Mouse (Mus musculus) 3T3-L1 (cell line): ENCODE measurements around the gene Rpl37.
A peak's percentile ranks its signal among the peaks of the same experiment; 100 is the strongest.
"Not testable (repeated sequence)": the region's sequence is repeated elsewhere in the genome, so short reads cannot be mapped to it uniquely, and the experiment has no call there.

ENCODE experiments used
- DNase-seq: peaks from one replicate; pipeline ENCODE4 v3.0.0-alpha.2; 2015; ENCODE audit warnings: low read depth, low spot score

Rpl37 gene

GRCm38 (mm10) chr15:5121535-5122313, 5.3 kb downstream of the Rpl37 start:
- no peak for DNase-seq

GRCm38 (mm10) chr15:5126456-5126855, 10.0 kb downstream of the Rpl37 start:
- peak; percentile 85 for DNase-seq

DNA sequence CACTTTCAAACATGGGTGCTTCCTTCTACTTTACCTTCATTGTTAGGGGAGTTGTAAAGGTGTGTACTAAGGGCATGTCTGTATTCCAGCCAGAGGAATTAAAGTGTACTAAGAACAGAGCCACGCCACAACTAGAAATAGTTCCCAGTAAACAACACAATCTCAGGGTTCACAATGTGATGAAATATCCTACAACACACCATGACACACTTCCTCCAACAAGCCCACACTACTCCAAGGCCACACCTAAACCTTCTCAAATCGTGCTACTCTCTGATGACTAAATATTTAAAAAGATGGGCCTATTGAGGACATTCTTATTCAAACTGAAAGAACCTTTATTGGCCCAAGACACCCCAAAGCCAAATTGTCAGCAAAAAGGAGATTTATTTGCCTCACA, 11.0 kb downstream of the Rpl37 start:
- no peak for DNase-seq

- DNase-seq, result no peak
These were observed 11.9 kb downstream of the Rpl37 start for GRCm38 (mm10) chr15:5128176-5128940.

- no peak for DNase-seq
These were observed 12.8 kb downstream of the Rpl37 start for GRCm38 (mm10) chr15:5129111-5129805.

- DNase-seq, result not testable (repeated sequence)
These were observed 14.6 kb downstream of the Rpl37 start for GRCm38 (mm10) chr15:5130887-5131668.

DNA sequence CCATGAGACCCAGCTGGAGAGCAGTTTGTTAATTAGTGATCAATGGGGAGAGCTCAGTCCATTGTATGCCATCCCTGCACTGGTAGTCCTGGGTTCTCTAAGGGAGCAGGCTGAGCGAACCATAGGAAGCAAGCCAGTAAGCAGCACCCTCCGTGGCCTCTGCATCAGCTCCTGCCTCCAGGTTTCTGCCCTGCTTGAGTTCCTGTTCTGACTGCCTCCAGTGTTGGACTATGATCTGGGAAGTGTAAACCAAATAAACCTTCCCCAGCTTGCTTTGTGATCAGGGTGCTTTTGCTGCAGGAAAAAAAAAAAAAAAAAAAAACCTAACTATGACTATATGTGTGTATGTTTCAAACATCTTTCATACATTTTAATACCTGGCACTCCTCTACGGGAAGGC, 16.9 kb downstream of the Rpl37 start:
- DNase-seq, result no peak

DNA sequence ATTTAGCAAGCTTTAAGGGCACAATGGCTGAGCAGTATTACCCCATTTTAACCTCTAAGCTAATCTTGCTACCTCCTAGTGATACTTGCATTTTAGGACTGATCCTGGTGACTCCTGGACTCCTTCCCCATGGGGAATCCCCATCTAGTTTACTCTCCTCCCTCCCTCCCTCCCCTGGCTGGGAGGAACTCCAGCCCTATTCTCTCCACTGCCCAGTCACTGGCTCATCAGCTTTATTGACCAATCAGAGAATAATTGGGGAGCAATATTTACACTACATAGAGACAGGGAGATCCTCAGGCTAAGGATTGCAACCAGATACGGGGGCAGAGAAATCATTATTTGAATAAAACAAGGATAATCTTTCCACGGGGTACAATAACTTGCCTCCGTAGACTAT, 17.7 kb downstream of the Rpl37 start:
- DNase-seq, result no peak

GRCm38 (mm10) chr15:5134945-5135483, 18.6 kb downstream of the Rpl37 start:
- DNase-seq, result no peak

DNA sequence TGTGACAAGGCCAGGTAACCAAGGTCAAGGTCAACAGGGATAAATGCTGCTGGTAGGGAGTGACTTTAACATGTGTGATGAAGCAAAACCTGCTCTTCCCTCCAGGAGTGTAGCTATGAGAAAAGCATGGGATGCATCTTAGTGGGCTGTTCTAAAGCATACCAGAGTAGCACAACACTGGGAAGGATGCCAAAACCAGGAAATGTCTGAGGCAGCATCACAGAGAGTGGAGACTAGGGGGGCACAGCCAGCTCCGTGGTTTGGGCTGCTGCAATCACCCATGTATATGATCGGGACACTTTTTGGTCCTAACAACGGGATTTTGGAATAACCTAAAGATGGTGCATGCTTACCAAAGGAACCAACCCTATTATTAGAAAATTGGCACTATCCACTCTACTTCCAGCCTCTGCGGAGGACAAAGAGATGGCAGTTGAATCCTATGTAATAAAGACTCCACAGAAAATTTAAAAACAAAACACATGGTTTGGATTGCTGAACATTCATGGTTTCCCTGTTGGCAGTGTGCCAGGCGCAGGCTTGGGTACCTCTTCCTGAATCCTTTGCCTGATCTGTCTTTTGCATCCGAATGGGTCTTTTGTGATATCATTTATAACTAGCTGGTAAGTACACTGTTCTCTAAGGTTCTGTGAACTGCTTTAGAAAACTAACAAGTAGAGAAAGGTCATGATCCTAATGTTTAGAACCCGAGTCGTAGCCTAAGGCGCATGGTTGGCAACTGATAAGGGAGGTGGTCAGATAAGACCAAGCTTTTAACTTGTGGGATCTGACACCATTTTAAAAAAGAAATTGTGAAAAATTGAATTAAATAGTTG, 21.8 kb downstream of the Rpl37 start:
- DNase-seq, result peak; percentile 62

DNA sequence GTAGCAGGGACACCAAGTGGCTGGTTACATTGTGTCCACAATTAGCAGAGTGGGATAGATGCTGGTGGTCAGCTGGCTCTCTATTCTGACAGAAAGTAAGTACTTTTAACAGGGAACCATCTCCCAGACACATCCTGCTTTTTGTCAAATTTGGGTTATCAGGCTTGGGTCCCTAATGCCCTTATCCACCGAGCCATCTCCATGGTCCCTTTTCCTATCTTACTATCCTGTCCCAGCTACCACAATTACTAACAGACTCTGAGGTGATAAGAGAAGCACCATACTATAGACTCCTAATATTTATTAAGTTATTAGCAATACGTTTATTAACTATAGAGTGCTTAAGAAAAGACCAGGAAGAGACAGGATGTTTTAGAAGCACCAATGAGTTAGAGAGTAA, 22.9 kb downstream of the Rpl37 start:
- no peak for DNase-seq

GRCm38 (mm10) chr15:5139863-5140262, 23.4 kb downstream of the Rpl37 start:
- DNase-seq, result no peak

GRCm38 (mm10) chr15:5140357-5140756, 23.9 kb downstream of the Rpl37 start:
- DNase-seq, result no peak

DNA sequence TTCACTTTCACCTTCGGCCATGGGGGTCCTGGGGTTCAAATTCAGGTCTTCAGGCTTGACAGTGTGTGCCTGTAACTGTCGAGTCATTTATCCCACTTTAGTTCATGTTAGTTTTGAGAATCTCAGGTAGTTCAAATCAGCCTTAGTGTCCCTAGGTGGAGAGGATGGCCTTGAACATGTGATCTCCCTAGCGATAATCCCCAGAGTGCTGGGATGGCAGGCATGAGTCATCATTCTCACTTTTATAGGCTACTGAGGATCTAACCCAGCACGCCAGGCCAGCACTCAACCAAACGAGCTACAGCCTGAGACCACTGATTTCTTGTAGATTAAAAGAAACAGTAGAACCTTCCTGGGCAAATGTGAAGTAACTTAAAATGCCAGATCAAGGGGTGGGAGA, 25.6 kb downstream of the Rpl37 start:
- no peak for DNase-seq

DNA sequence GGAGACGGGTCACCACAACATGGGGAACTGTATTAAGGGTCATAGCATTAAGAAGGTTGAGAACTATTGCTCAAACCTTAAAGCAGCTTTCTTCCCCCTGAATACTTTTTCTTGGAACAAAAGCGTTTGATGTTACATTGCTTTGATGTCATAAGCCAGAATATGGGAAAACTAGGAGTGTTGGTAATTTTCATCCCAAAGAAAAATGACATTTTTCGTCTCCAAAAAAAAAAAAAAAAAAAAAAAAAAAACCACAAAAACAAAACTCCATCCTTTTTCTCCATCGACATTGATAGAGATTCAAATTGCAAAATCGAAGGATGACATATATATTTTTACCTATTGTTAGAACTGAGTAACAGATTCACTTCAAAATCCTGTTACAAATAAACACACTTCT, 26.3 kb downstream of the Rpl37 start:
- no peak for DNase-seq

DNA sequence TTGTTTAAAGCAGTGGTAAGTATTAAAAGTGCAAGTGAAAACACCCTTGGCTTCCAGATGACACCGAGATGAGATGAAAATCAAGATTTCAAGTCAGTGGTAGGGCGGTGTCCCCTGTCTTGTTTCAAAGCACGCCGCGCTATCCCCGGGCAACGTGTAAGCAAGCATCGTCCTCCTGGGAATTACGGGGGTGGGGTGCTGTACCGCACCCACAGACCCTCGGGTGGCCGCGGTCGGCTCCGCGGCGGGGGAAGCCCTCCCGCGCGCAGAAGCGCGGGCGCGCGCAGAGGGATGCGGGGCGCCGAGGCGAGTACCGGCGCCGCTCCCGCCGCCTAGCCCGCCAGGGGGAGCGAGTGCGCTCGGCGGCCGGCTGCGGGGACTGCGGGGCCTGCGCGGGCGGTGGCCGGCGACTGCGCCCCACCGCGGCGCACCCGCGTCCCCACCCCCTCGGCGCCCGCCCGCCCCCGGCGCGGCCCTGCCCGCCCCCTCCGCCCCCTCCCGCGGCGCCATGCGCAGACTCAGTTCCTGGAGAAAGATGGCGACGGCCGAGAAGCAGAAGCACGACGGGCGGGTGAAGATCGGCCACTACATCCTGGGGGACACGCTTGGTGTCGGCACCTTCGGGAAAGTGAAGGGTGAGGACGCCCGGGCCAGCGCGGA, 27.0 kb downstream of the Rpl37 start, which contains the start of gene Prkaa1:
Gene Prkaa1 (plus strand): TSS at position 501 of the 660 bp plus-strand sequence.
- peak; percentile 71 for DNase-seq

- peak; percentile 66 for DNase-seq
These were observed 27.8 kb downstream of the Rpl37 start for GRCm38 (mm10) chr15:5144021-5144778.

DNA sequence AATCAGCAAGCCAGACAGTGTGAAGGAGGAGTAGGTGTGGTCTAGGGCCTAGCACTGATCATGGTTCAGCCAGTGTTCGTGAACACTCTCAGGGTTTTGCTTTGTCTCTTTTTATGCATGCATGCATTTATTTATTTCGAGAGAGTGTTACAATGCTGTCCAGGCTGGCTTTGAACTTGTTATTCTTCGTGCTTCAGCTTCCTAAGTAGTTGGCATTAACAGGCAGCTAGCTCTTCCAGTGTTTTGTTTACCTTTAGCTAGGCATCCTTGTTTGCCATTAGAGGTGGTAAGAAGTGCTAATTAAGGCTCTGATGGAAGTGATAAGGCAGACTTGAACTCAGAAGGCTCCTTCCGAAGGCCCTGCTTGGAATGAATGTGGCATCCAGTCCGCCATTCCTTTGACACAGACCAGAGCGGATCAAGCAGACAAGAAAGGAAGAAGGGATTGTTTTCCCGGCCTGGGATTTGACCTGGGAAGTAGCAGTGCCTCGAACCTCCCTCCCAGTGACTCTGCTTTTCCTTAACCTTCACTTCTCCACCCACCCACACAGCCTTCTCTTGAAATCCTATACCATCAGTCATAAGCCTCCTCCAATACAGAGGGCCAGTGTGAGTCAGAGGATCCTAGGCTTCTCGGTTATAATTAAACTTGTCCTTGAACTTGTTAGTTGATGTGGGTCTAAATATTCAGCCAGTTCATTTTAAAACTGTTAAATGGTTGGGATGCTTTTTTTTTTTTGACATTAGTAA, 28.9 kb downstream of the Rpl37 start:
- peak; percentile 88 for DNase-seq
